Mouse (Mus musculus): ENCODE results near the gene Abcc6. TPM values are rescaled to one million over a fixed set of nuclear protein-coding genes. Genes with fewer than 3 reads are reported as not detected.

Gene Abcc6
- polyA plus RNA-seq, 1 experiment from 2014 or later, result 0.11 TPM

DNA sequence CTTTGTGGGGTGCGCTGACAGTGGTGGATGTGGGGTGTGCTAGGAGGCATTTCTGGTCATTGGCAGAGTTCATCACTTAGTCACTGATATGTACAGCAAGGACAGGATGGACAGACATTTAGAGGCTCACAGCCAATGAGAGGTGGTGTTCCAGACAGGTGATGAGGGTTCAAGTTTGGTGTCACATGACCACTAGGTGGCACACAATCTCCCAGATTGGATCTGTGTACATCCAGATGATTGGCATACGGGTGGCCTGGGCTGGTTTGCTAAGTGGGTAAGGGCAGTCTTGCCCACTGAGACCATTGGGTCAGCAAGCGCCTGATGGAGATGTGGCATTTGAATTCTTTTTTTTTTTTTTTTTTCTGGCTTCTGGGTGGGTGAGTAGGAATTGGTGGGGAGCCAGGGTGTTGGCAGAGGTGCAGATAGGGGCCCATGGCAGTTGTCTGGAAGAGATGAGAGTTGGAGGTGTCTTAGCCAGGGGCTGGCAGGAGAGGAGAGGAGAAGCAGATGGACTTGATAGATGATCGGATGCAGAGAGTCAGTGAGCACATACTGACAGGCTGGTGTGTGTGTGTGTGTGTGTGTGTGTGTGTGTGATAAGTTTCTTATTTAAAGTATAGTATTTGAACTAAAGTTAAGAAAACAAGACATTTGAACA, 22.2 kb upstream of the Abcc6 start:
- H3K9ac ChIP-seq (ENCODE audit: low read length), result no peak overlapping the region
- no peak overlapping the region for H3K4me3 ChIP-seq (ENCODE audit: low read length)
- H3K9me3 ChIP-seq (replicated peaks; ENCODE audit: control insufficient read depth, low read length), result no peaks in the 10 kb centered on the region
- peaks cover 34% of the 10 kb centered on the region for H3K36me3 ChIP-seq (ENCODE audit: control insufficient read depth, insufficient read depth)
- H3K27ac ChIP-seq (ENCODE audit: low read length), result no peak overlapping the region
- H3K27me3 ChIP-seq (ENCODE audit: control insufficient read depth, insufficient read depth, low read length), result no peaks in the 10 kb centered on the region
- no peak overlapping the region for H3K4me2 ChIP-seq (ENCODE audit: low read depth, low read length)
- H3K4me1 ChIP-seq (ENCODE audit: control insufficient read depth, insufficient read depth, low read length), result no peaks in the 10 kb centered on the region
- ATAC-seq (replicated peaks; ENCODE audit: extremely low read depth, insufficient read depth, low FRiP score), result no peak
- 79% methylated on average over 4 of the region's 4 CpGs for WGBS

DNA sequence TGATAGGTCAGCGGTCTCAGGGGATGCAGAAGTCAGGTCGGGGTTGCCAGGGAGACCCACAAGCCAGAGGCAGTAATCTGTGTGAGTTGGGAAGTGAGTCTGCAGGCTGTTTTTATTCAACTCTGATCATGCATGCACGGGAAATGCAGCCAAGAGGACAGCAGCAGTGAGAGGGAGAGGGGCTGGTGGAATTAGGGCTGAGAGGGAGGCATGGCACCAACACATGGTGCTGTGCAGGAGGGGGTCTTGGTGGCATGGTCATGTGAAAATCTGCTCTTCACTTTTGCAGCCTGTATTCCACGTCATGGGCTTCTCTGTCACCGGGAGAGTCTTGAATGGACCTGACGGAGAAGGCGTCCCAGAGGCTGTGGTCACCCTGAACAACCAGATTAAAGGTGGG, 19.9 kb upstream of the Abcc6 start:
- no peaks in the 10 kb centered on the region for H3K27me3 ChIP-seq (ENCODE audit: control insufficient read depth, insufficient read depth, low read length)
- no peak overlapping the region for H3K4me3 ChIP-seq (ENCODE audit: low read length)
- H3K27ac ChIP-seq (ENCODE audit: low read length), result no peak overlapping the region
- WGBS, result 89% methylated on average over 7 of the region's 7 CpGs
- peaks cover 48% of the 10 kb centered on the region for H3K36me3 ChIP-seq (ENCODE audit: control insufficient read depth, insufficient read depth)
- H3K4me1 ChIP-seq (ENCODE audit: control insufficient read depth, insufficient read depth, low read length), result no peaks in the 10 kb centered on the region
- H3K9ac ChIP-seq (ENCODE audit: low read length), result no peak overlapping the region
- ATAC-seq (replicated peaks; ENCODE audit: extremely low read depth, insufficient read depth, low FRiP score), result no peak
- no peak overlapping the region for H3K4me2 ChIP-seq (ENCODE audit: low read depth, low read length)
- no peaks in the 10 kb centered on the region for H3K9me3 ChIP-seq (replicated peaks; ENCODE audit: control insufficient read depth, low read length)

DNA sequence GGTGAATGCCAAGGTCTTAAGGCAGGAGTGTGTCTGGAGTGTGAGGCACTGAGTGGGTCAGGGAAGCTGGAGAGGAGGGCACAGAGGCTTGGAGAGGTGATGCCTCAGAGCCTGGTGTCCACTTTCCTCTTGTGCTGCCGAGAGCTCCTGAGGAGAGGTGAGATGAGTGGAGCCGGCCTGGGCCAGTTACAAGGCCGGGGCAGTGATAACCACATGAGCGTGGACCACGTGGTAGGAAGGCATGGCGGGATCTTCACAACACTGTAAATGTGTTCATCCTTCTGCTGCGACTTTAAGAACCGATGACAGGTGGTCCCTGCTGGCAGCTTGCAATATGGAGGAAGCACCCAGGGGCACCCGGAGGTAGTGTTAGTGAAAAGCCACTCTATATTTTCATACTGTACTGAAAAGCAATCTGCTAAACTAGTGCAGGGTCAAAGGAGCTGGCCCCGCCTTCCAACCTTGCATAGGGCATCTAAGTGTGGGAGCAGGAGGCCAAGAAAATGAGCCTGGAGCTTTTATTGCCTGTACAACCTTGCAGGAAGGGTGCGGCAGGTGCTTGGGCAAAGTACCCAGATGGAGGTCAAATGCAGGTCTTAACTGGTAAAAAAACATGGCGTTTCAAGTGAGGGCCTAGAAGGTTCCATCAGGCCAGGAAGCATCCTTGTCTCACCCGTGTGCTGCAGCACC, 17.9 kb upstream of the Abcc6 start:
- H3K9me3 ChIP-seq (replicated peaks; ENCODE audit: control insufficient read depth, low read length), result no peaks in the 10 kb centered on the region
- WGBS, result 88% methylated on average over 13 of the region's 13 CpGs
- H3K9ac ChIP-seq (ENCODE audit: low read length), result no peak overlapping the region
- H3K27ac ChIP-seq (ENCODE audit: low read length), result no peak overlapping the region
- no peaks in the 10 kb centered on the region for H3K27me3 ChIP-seq (ENCODE audit: control insufficient read depth, insufficient read depth, low read length)
- no peak overlapping the region for H3K4me3 ChIP-seq (ENCODE audit: low read length)
- H3K4me1 ChIP-seq (ENCODE audit: control insufficient read depth, insufficient read depth, low read length), result no peaks in the 10 kb centered on the region
- H3K4me2 ChIP-seq (ENCODE audit: low read depth, low read length), result no peak overlapping the region
- H3K36me3 ChIP-seq (ENCODE audit: control insufficient read depth, insufficient read depth), result peaks cover 62% of the 10 kb centered on the region
- ATAC-seq (replicated peaks; ENCODE audit: extremely low read depth, insufficient read depth, low FRiP score), result no peak; the same call in 1 of the 2 replicates

DNA sequence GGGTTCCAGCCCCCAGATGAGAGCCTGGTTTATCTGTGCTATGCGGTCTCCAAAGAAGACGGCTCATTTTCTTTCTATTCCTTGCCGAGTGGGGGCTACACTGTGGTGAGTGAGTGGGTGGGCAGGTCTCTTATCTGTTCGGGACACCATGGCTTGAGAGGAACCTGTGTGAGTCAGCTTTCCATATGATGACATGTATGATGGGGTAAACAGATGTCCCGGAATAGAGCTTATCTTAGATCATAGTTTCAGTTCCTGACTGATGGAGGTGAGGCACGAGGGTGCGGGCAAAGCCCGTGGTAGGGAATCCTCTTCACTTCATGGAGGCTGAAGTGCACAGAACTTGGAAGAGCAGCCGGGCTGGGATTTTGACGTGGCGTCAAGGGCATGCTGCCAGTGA, 15.8 kb upstream of the Abcc6 start:
- Histone ChIP-seq H3K9ac (ENCODE audit: low read length) (no peak overlapping the region), H3K9me3 (replicated peaks; ENCODE audit: control insufficient read depth, low read length) (no peaks in the 10 kb centered on the region), H3K27ac (ENCODE audit: low read length) (no peak overlapping the region), H3K27me3 (ENCODE audit: control insufficient read depth, insufficient read depth, low read length) (no peaks in the 10 kb centered on the region), H3K4me2 (ENCODE audit: low read depth, low read length) (no peak overlapping the region), H3K4me1 (ENCODE audit: control insufficient read depth, insufficient read depth, low read length) (no peaks in the 10 kb centered on the region), H3K4me3 (ENCODE audit: low read length) (no peak overlapping the region), H3K36me3 (ENCODE audit: control insufficient read depth, insufficient read depth) (peaks cover 60% of the 10 kb centered on the region)
- 76% methylated on average over 11 of the region's 11 CpGs for WGBS
- no peak for ATAC-seq (replicated peaks; ENCODE audit: extremely low read depth, insufficient read depth, low FRiP score)

DNA sequence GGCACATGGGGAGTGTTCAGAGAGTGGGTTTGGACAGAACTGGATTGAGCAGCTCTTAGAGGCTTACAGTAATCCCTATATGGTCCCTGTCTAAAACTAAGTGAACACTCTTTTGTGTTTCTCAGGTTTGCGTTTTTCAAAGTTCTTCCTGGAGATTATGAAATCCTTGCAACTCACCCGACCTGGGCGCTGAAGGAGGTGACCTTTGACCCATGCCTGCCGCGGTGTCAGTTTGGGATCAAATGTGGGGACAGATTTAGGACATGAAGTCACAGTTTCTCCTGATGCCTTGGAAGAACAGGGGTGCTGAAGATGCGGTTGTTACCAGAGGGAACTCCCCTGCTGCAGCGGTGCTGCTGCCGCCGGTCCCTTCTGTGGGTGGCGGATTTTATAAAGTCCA, 14.0 kb upstream of the Abcc6 start:
- no peaks in the 10 kb centered on the region for H3K27me3 ChIP-seq (ENCODE audit: control insufficient read depth, insufficient read depth, low read length)
- no peak overlapping the region for H3K9ac ChIP-seq (ENCODE audit: low read length)
- peaks cover 54% of the 10 kb centered on the region for H3K36me3 ChIP-seq (ENCODE audit: control insufficient read depth, insufficient read depth)

GRCm38 (mm10) chr7:46039873-46040272, 9.8 kb upstream of the Abcc6 start:
- WGBS, result 60% methylated on average over 2 of the region's 2 CpGs
- Histone ChIP-seq H3K9me3 (replicated peaks; ENCODE audit: control insufficient read depth, low read length) (no peaks in the 10 kb centered on the region), H3K9ac (ENCODE audit: low read length) (no peak overlapping the region), H3K27me3 (ENCODE audit: control insufficient read depth, insufficient read depth, low read length) (no peaks in the 10 kb centered on the region), H3K36me3 (ENCODE audit: control insufficient read depth, insufficient read depth) (peaks cover 36% of the 10 kb centered on the region), H3K4me3 (ENCODE audit: low read length) (no peak overlapping the region), H3K4me1 (ENCODE audit: control insufficient read depth, insufficient read depth, low read length) (peaks cover 2% of the 10 kb centered on the region), H3K27ac (ENCODE audit: low read length) (no peak overlapping the region), H3K4me2 (ENCODE audit: low read depth, low read length) (no peak overlapping the region)
- no peak for ATAC-seq (replicated peaks; ENCODE audit: extremely low read depth, insufficient read depth, low FRiP score)

More for the DNA sequence above, 14.0 kb upstream of the Abcc6 start:
- ATAC-seq (replicated peaks; ENCODE audit: extremely low read depth, insufficient read depth, low FRiP score), result no peak
- H3K4me2 ChIP-seq (ENCODE audit: low read depth, low read length), result no peak overlapping the region
- 89% methylated on average over 10 of the region's 10 CpGs for WGBS
- H3K4me3 ChIP-seq (ENCODE audit: low read length), result no peak overlapping the region
- H3K9me3 ChIP-seq (replicated peaks; ENCODE audit: control insufficient read depth, low read length), result no peaks in the 10 kb centered on the region
- no peaks in the 10 kb centered on the region for H3K4me1 ChIP-seq (ENCODE audit: control insufficient read depth, insufficient read depth, low read length)
- H3K27ac ChIP-seq (ENCODE audit: low read length), result no peak overlapping the region

GRCm38 (mm10) chr7:46037433-46037832, 7.3 kb upstream of the Abcc6 start:
- Histone ChIP-seq H3K27me3 (ENCODE audit: control insufficient read depth, insufficient read depth, low read length) (no peaks in the 10 kb centered on the region), H3K9ac (ENCODE audit: low read length) (no peak overlapping the region), H3K4me1 (ENCODE audit: control insufficient read depth, insufficient read depth, low read length) (peaks cover 9% of the 10 kb centered on the region), H3K36me3 (ENCODE audit: control insufficient read depth, insufficient read depth) (peaks cover 18% of the 10 kb centered on the region), H3K4me3 (ENCODE audit: low read length) (no peak overlapping the region), H3K27ac (ENCODE audit: low read length) (no peak overlapping the region), H3K4me2 (ENCODE audit: low read depth, low read length) (no peak overlapping the region), H3K9me3 (replicated peaks; ENCODE audit: control insufficient read depth, low read length) (no peaks in the 10 kb centered on the region)
- ATAC-seq (replicated peaks; ENCODE audit: extremely low read depth, insufficient read depth, low FRiP score), result no peak
- 85% methylated on average over 6 of the region's 6 CpGs for WGBS

- H3K36me3 ChIP-seq (ENCODE audit: control insufficient read depth, insufficient read depth), result peaks cover 7% of the 10 kb centered on the region; the same call in 1 of the 2 replicates
- no peaks in the 10 kb centered on the region for H3K27me3 ChIP-seq (ENCODE audit: control insufficient read depth, insufficient read depth, low read length)
- no peaks in the 10 kb centered on the region for H3K9me3 ChIP-seq (replicated peaks; ENCODE audit: control insufficient read depth, low read length)
- WGBS, result 65% methylated on average over 2 of the region's 2 CpGs
- no peak overlapping the region for H3K4me3 ChIP-seq (ENCODE audit: low read length)
- H3K4me2 ChIP-seq (ENCODE audit: low read depth, low read length), result no peak overlapping the region
- no peak for ATAC-seq (replicated peaks; ENCODE audit: extremely low read depth, insufficient read depth, low FRiP score)
- no peak overlapping the region for H3K27ac ChIP-seq (ENCODE audit: low read length)
- H3K4me1 ChIP-seq (ENCODE audit: control insufficient read depth, insufficient read depth, low read length), result peaks cover 9% of the 10 kb centered on the region
- no peak overlapping the region for H3K9ac ChIP-seq (ENCODE audit: low read length)
Observed at GRCm38 (mm10) chr7:46035468-46035867, 5.4 kb upstream of the Abcc6 start.

GRCm38 (mm10) chr7:46034991-46035390, 4.9 kb upstream of the Abcc6 start:
- Histone ChIP-seq H3K4me1 (ENCODE audit: control insufficient read depth, insufficient read depth, low read length) (peaks cover 9% of the 10 kb centered on the region), H3K27me3 (ENCODE audit: control insufficient read depth, insufficient read depth, low read length) (no peaks in the 10 kb centered on the region), H3K9me3 (replicated peaks; ENCODE audit: control insufficient read depth, low read length) (no peaks in the 10 kb centered on the region), H3K4me3 (ENCODE audit: low read length) (no peak overlapping the region), H3K4me2 (ENCODE audit: low read depth, low read length) (peak overlapping the region; percentile 65; the same call in 1 of the 2 replicates), H3K27ac (ENCODE audit: low read length) (no peak overlapping the region), H3K9ac (ENCODE audit: low read length) (peak overlapping the region; percentile 83; the same call in 1 of the 2 replicates), H3K36me3 (ENCODE audit: control insufficient read depth, insufficient read depth) (peaks cover 7% of the 10 kb centered on the region; the same call in 1 of the 2 replicates)
- ATAC-seq (replicated peaks; ENCODE audit: extremely low read depth, insufficient read depth, low FRiP score), result no peak
- WGBS, result 69% methylated on average over 2 of the region's 2 CpGs
